Mouse (Mus musculus) megakaryocyte-erythroid progenitor cell, adult 5-6 weeks (primary cell): ENCODE measurements around the gene Mcpt4. TPM values are rescaled to one million over a fixed set of nuclear protein-coding genes. Genes with fewer than 3 reads are reported as not detected.
"Not testable (repeated sequence)": the region's sequence is repeated elsewhere in the genome, so short reads cannot be mapped to it uniquely, and the experiment has no call there.

Source experiments
- ATAC-seq: replicated peaks from 2 replicates; pipeline ENCODE4 v1.8.0; 2016; ENCODE audit warnings: mild to moderate bottlenecking, inconsistent platforms; ENCODE audit not compliant: severe bottlenecking, poor library complexity, low FRiP score, low TSS enrichment
- total RNA-seq, 2 experiments: library from RNA; stranded (forward) in 1 of 2; stranded (reverse) in 1 of 2; fragments of 200-1000, 215-1000 nt in 1 of 2; fragments of >200 nt in 1 of 2; fragmentation: Nextera tagmentation in 1 of 2; gene quantifications; 2 replicates each; pipeline ENCODE4 v1.2.3; 2014 to 2017

The Mcpt4 gene
- total RNA-seq (2014; fragmentation: Nextera tagmentation): not detected in 2 replicates
- not detected in 2 replicates for total RNA-seq (2017)

- ATAC-seq: not testable (repeated sequence)
These were observed at the start of gene Mcpt4 for GRCm38 (mm10) chr14:56062213-56062612. Gene Mcpt4 (minus strand): TSS chr14:56062313.

- ATAC-seq: no peak
These were observed 43.5 kb upstream of the Mcpt4 start for GRCm38 (mm10) chr14:56105447-56106180.

- no peak for ATAC-seq
These were observed 42.9 kb upstream of the Mcpt4 start for GRCm38 (mm10) chr14:56105016-56105415.

- no peak for ATAC-seq
These were observed 41.3 kb upstream of the Mcpt4 start for GRCm38 (mm10) chr14:56103452-56103851.

- no peak for ATAC-seq
These were observed 40.3 kb upstream of the Mcpt4 start, which contains the start of gene Ctsg for GRCm38 (mm10) chr14:56102386-56102785. Gene Ctsg (minus strand): TSS chr14:56102574.

GRCm38 (mm10) chr14:56098940-56099339 lies 36.8 kb upstream of the Mcpt4 start:
- peak; percentile 78 for ATAC-seq

GRCm38 (mm10) chr14:56097597-56097996 lies 35.5 kb upstream of the Mcpt4 start:
- no peak for ATAC-seq

GRCm38 (mm10) chr14:56093353-56093752 lies 31.2 kb upstream of the Mcpt4 start:
- no peak for ATAC-seq

GRCm38 (mm10) chr14:56086711-56087110 lies 24.6 kb upstream of the Mcpt4 start:
- no peak for ATAC-seq

GRCm38 (mm10) chr14:56085167-56085566 lies 23.1 kb upstream of the Mcpt4 start, which contains the start of gene Mcpt8:
Gene Mcpt8 (minus strand): TSS chr14:56085273.
- ATAC-seq: no peak

GRCm38 (mm10) chr14:56082016-56082415 lies 19.9 kb upstream of the Mcpt4 start:
- ATAC-seq: no peak

GRCm38 (mm10) chr14:56057722-56058121 lies 4.4 kb downstream of the Mcpt4 start:
- ATAC-seq: peak; percentile 77

GRCm38 (mm10) chr14:56055408-56055807 lies 6.7 kb downstream of the Mcpt4 start:
- ATAC-seq: no peak

- peak; percentile 77 for ATAC-seq
These were observed 20.3 kb downstream of the Mcpt4 start, which contains the start of gene Mcpt2 for GRCm38 (mm10) chr14:56041792-56042191. Gene Mcpt2 (plus strand): TSS chr14:56042041.

GRCm38 (mm10) chr14:56034433-56034832 lies 27.7 kb downstream of the Mcpt4 start:
- ATAC-seq: no peak

GRCm38 (mm10) chr14:56030395-56030794 lies 31.7 kb downstream of the Mcpt4 start, which contains the start of gene Mcpt9:
Gene Mcpt9 (minus strand): TSS chr14:56030495.
- ATAC-seq: not testable (repeated sequence)

GRCm38 (mm10) chr14:56021305-56021704 lies 40.8 kb downstream of the Mcpt4 start:
- ATAC-seq: peak; percentile 98

- no peak for ATAC-seq
These were observed 42.7 kb downstream of the Mcpt4 start for GRCm38 (mm10) chr14:56019446-56019845.

- not testable (repeated sequence) for ATAC-seq
These were observed 44.4 kb downstream of the Mcpt4 start, which contains the start of gene Mcpt1 for GRCm38 (mm10) chr14:56017671-56018070. Gene Mcpt1 (plus strand): TSS chr14:56017971.

- ATAC-seq: no peak
These were observed 48.2 kb downstream of the Mcpt4 start for GRCm38 (mm10) chr14:56013924-56014323.

- no peak for ATAC-seq
These were observed 49.0 kb downstream of the Mcpt4 start for GRCm38 (mm10) chr14:56013147-56013546.
